Mouse (Mus musculus) lung, embryonic 16.5 days (tissue): ENCODE measurements around the gene Ano6. TPM values are rescaled to one million over a fixed set of nuclear protein-coding genes. Genes with fewer than 3 reads are reported as not detected.

Experiments used
- ATAC-seq: fragments of 200-750 bp; cut with Nextera tagmentation; 2 replicates; pipeline ENCODE4 v1.8.0; 2017; ENCODE audit warnings: low read depth, mild to moderate bottlenecking, moderate library complexity
- H3K27ac ChIP-seq: fragments of 300-500 bp; sonication (generic); 2 replicates; pipeline ENCODE4 v1.5.1; 2014; ENCODE audit warnings: mild to moderate bottlenecking, control low read depth, low read length
- H3K27me3 ChIP-seq: fragments of 300-500 bp; sonication (generic); 2 replicates; pipeline ENCODE4 v1.6.1; 2014; ENCODE audit warnings: low read depth, low read length, mixed read lengths; ENCODE audit not compliant: control insufficient read depth, insufficient read depth
- H3K36me3 ChIP-seq: fragments of 300-500 bp; sonication (generic); 2 replicates; pipeline ENCODE4 v1.6.1; 2014; ENCODE audit warnings: low read length; ENCODE audit not compliant: control insufficient read depth, insufficient read depth
- H3K4me1 ChIP-seq: fragments of 300-500 bp; sonication (generic); replicated peaks from 2 replicates; pipeline ENCODE4 v1.6.1; 2014; ENCODE audit warnings: low read length, mixed read lengths; ENCODE audit not compliant: control insufficient read depth, insufficient read depth
- H3K4me2 ChIP-seq: fragments of 300-500 bp; sonication (generic); 2 replicates; pipeline ENCODE4 v1.6.1; 2014; ENCODE audit warnings: low read depth, low read length, control low read depth
- H3K4me3 ChIP-seq: fragments of 300-500 bp; sonication (generic); 2 replicates; pipeline ENCODE4 v1.5.1; 2014; ENCODE audit warnings: mild to moderate bottlenecking, low read length, control low read depth
- H3K9ac ChIP-seq: fragments of 300-500 bp; sonication (generic); 2 replicates; pipeline ENCODE4 v1.6.1; 2014; ENCODE audit warnings: low read length, control low read depth
- H3K9me3 ChIP-seq: fragments of 300-500 bp; sonication (generic); 2 replicates; pipeline ENCODE4 v1.6.1; 2016; ENCODE audit warnings: low read length; ENCODE audit not compliant: control insufficient read depth
- WGBS: fragments of 180-500 bp; shearing (Covaris S2); extraction: QIAGEN DNeasy Blood & Tissue Kit; methylation state at CpG from one replicate; pipeline ENCODE4 v1.1.7; 2014; 5-methylcytosine and 5-hydroxymethylcytosine counted together
- polyA plus RNA-seq: library from polyadenylated mRNA; unstranded; fragments of >200 nt; fragmentation: Nextera tagmentation; extraction: Ambion mirVana; gene quantifications from 2 replicates; pipeline ENCODE4 v1.2.1, GENCODE M21; 2015

The Ano6 gene
- polyA plus RNA-seq, 1 experiment from 2014 or later = 53.2 TPM

DNA sequence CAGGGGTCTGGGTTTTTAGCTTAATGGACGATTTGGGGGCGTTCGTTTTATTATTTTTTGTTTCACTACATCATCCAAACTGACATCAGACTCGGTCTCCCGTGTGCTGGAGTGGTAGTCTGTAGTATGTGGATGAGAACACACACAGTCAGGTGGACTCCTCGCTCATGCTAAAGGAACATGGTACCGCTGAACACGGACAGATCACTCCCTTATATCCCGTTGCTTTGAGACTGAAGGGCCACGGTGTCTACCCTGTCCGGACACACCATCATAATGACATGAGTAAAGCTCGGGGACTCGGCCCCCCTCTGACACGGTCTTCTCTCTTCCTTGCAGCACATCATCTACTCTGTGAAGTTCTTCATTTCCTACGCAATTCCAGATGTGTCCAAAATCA lies 181.5 kb downstream of the Ano6 start:
- no peak overlapping the region for H3K4me3 ChIP-seq
- no peak overlapping the region for H3K9ac ChIP-seq
- H3K27ac ChIP-seq = no peak overlapping the region
- no peaks in the 10 kb centered on the region for H3K9me3 ChIP-seq
- H3K27me3 ChIP-seq = no peaks in the 10 kb centered on the region
- 93% methylated on average over 15 of the region's 15 CpGs for WGBS
- H3K4me2 ChIP-seq = no peak overlapping the region
- H3K36me3 ChIP-seq = peaks cover 23% of the 10 kb centered on the region
- H3K4me1 ChIP-seq = peaks cover 6% of the 10 kb centered on the region
- ATAC-seq = no peak

DNA sequence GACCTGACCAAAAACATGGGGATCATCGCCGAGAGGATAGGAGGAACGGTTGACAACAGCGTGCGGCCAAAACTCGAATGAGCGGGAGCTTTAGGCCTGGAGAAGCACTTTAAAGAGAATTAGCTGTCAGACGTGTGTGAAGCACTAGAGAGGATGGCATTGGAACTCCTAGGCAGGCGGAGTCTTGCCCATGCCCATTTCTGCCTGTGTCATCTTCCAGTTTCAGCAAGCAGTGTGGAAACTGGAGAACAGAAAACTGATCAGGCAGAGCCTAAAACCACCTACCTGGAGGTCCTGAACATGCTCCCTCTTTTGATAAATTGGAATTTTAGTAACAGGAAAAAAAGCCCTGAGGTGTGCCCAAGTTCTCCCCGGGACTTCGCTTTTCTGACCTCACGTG lies 182.0 kb downstream of the Ano6 start:
- Histone ChIP-seq H3K4me1 (peaks cover 8% of the 10 kb centered on the region), H3K36me3 (peaks cover 20% of the 10 kb centered on the region), H3K27me3 (no peaks in the 10 kb centered on the region), H3K9ac (no peak overlapping the region), H3K4me3 (no peak overlapping the region), H3K27ac (no peak overlapping the region), H3K4me2 (no peak overlapping the region), H3K9me3 (no peaks in the 10 kb centered on the region)
- ATAC-seq = no peak
- WGBS = 92% methylated on average over 12 of the region's 12 CpGs

DNA sequence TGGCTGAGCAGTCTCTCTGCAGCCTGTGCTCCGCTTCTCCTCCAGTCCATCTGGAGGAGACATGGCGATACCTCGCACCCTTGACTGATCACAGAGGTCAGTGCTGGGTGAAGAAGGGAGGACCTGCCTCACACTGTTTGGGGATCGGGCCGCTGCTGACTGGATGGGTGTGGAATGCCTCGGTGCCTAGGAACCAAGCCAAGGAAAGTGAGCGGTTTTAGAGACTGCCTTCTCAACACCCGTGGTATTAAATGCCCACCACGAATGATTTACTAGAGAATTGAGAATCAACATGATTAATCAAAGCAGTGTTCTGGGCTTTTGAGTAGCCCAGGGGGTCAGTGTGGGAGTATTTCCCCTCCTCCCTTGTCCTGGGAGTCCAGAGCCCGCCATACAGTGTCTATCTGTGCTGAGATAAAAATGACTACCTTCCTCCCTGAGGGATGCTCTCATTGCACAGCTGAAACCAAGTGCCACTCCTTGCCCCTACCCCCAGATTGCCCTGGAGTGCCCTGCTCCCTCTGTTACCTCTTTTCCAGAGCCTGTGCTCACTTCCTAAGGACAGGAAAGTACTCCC lies 183.5 kb downstream of the Ano6 start:
- Histone ChIP-seq H3K27ac (no peak overlapping the region), H3K27me3 (no peaks in the 10 kb centered on the region), H3K4me3 (no peak overlapping the region), H3K4me2 (no peak overlapping the region), H3K4me1 (peaks cover 8% of the 10 kb centered on the region), H3K9me3 (no peaks in the 10 kb centered on the region), H3K9ac (no peak overlapping the region), H3K36me3 (peaks cover 19% of the 10 kb centered on the region)
- ATAC-seq = no peak
- 67% methylated on average over 10 of the region's 10 CpGs for WGBS

DNA sequence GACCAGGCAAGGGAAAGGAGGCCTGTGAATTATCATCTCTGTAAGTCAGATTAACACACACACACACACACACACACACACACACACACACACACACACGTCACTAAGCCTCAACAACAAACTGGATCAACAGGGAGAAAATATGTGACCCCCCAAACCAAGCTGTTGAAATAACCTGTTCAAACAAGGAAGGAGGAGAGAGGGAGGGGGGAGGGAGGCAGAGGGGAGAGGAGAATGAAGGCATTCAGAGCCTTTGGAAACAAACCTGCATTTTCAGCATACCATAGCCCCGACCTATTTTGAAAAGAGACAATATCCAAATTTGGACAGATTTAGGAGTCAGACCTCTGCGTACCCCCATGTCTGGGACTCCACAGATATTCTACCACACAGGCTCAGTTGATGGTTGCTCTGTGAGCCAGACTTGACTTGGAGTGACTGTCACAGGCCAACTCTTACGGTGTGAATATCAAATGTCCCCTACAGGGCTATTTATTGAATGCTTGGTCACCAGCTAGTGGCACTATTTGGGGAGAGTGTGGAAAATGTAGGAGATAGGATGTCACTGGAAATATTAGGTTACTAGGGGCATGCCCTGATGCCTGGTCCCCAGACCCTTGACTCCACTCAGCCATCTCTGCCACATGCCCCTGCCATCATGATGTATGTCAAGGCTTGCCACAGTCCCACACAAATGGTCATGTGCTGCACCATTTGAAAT lies 185.7 kb downstream of the Ano6 start:
- Histone ChIP-seq H3K4me3 (no peak overlapping the region), H3K9ac (no peak overlapping the region), H3K27me3 (no peaks in the 10 kb centered on the region), H3K9me3 (no peaks in the 10 kb centered on the region), H3K36me3 (peaks cover 13% of the 10 kb centered on the region), H3K4me1 (peaks cover 8% of the 10 kb centered on the region), H3K27ac (peak overlapping the region; percentile 35; the same call in 1 of the 2 replicates), H3K4me2 (no peak overlapping the region)
- 0 out of 2 replicates have a peak, but pooled peaks have one; percentile 26 for ATAC-seq
- 52% methylated on average over 4 of the region's 4 CpGs for WGBS

DNA sequence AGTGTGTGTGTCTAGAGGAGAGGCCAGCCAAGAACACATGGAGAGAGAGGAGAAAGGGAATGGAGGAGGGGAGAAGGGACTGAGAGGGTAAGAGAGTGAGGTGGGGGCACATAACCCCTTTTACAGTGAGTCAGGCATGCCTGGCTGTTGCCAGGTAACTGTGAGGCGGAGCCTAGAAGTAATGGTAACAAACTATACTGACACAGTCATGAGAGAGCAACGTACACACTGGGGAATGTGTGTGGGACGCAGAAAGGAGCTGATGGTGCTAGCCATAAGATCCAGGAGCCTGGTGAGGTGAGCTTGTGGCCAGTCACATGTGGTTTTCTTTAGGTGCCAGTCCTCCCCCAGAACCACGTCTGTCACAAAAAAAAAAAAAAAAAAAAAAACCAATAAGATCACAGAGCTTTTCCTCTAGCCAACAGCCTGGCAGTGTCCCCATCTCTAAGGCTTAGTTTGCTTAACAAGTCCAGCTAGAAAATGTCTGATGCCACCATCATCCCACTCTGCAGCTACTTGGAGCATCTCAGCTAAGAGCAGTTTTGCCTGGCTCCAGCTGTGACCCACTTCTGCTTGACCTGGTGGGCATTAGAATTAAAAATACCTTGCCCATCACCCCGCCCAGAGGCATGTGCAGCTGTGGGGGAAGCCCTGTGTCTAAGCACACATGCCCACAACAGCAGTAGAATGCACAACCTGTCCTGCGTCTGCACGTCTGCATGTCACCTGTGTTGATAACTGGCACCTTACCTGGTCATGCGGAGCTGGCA lies 186.7 kb downstream of the Ano6 start:
- Histone ChIP-seq H3K36me3 (peaks cover 12% of the 10 kb centered on the region), H3K9ac (no peak overlapping the region), H3K9me3 (no peaks in the 10 kb centered on the region), H3K4me3 (no peak overlapping the region), H3K4me2 (no peak overlapping the region), H3K27me3 (no peaks in the 10 kb centered on the region), H3K4me1 (peaks cover 8% of the 10 kb centered on the region), H3K27ac (peak overlapping the region; percentile 8; the same call in 1 of the 2 replicates)
- peak; percentile 63; the same call in 1 of the 2 replicates for ATAC-seq
- 54% methylated on average over 8 of the region's 8 CpGs for WGBS

DNA sequence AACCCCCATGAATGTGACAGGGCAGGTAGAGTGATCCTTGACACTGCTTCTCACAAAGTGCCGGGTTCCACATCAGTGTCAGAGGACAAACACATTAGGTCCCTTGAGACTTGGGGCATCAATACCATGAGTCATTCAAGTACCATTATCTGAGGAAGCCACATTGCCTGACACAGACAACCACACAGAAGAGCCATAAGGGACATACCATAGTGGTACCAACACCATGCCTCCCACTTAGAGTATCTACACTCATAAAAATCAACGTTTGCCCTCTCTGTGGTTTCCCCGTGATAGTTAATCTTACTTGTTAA lies 187.3 kb downstream of the Ano6 start:
- 66% methylated on average over 3 of the region's 3 CpGs for WGBS

DNA sequence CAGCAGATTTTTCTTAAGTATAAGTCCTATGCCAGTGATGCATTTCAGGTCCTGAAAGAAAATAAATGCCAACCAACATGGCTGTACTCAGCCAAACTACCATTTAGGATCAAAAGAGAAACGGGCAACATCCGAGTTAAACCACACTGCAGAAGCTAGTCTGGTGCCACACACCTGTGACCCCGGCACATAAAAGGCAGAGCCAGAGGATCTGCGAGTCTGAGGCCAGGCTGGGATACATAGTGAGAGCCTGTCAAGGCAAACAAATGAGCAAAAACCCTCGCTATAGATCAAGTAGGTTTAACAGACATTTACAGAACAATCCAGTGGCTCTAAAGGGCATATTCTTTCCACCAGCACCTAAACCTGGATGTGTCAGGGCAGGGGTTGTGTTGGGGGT lies 190.0 kb downstream of the Ano6 start:
- no peak overlapping the region for H3K27ac ChIP-seq
- no peaks in the 10 kb centered on the region for H3K27me3 ChIP-seq
- H3K4me3 ChIP-seq = no peak overlapping the region
- no peak overlapping the region for H3K9ac ChIP-seq
- 44% methylated on average over 5 of the region's 5 CpGs for WGBS
- H3K9me3 ChIP-seq = no peaks in the 10 kb centered on the region
- H3K36me3 ChIP-seq = no peaks in the 10 kb centered on the region
- ATAC-seq = no peak
- peaks cover 8% of the 10 kb centered on the region for H3K4me1 ChIP-seq
- no peak overlapping the region for H3K4me2 ChIP-seq

More for the DNA sequence above, 187.3 kb downstream of the Ano6 start:
- Histone ChIP-seq H3K9me3 (no peaks in the 10 kb centered on the region), H3K4me3 (no peak overlapping the region), H3K9ac (no peak overlapping the region), H3K36me3 (peaks cover 7% of the 10 kb centered on the region), H3K27ac (no peak overlapping the region), H3K27me3 (no peaks in the 10 kb centered on the region), H3K4me1 (peaks cover 8% of the 10 kb centered on the region), H3K4me2 (no peak overlapping the region)
- ATAC-seq = no peak

DNA sequence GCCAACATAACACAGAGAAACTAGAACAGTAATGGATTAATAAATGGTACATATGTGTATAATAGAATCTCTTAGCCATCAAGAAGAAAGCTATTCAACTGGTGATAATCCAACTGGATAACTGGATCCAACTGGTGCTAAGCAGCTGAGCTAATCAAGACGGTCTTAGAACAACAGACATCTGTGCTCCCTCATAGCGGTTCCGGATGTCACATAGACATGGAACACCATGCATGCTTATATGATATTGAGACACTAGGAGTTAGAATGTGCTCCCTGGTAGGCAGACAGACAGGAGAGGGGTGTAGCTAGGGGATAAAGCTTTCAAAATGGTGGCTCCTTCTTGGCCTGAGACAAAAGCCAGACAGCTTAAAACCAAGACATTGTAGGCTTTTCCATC lies 197.3 kb downstream of the Ano6 start:
- Histone ChIP-seq H3K4me1 (no peaks in the 10 kb centered on the region), H3K36me3 (no peaks in the 10 kb centered on the region), H3K27ac (no peak overlapping the region), H3K9ac (no peak overlapping the region), H3K4me2 (no peak overlapping the region), H3K27me3 (no peaks in the 10 kb centered on the region), H3K4me3 (no peak overlapping the region), H3K9me3 (peaks cover 5% of the 10 kb centered on the region)
- no peak for ATAC-seq
- 90% methylated on average over 3 of the region's 3 CpGs for WGBS

DNA sequence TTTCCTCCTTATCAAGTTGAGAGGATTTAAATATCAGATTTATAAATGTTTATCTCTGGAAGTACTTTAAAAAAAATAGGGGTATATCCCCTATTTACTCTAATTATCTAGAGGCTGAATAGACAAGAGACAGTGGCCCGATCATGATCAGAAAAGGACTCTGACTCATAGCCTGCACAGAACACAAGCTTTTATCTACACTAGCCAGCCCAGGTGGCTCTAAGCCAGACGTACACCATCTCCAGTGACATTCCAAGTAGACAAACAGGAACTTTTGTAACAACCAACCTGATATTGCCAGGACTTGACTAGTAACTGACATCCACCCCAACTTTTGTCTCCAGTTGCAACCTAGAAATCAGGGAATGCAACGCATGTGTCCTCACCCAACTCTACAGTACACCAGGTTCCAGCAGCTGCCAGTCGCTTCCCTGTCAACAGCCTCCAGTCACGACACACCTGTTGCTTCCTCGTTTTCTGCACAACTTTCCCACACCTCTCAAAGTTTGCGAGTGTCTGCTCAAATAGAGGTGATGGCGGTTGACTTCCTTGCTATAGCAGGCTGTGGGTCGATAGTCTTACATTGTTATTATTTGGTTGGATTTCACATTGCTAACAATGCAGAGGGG lies 199.0 kb downstream of the Ano6 start:
- no peak for ATAC-seq
- Histone ChIP-seq H3K4me1 (no peaks in the 10 kb centered on the region), H3K9ac (no peak overlapping the region), H3K9me3 (peaks cover 5% of the 10 kb centered on the region), H3K4me2 (no peak overlapping the region), H3K27ac (no peak overlapping the region), H3K36me3 (no peaks in the 10 kb centered on the region), H3K4me3 (no peak overlapping the region), H3K27me3 (no peaks in the 10 kb centered on the region)
- WGBS = 70% methylated on average over 9 of the region's 9 CpGs
